Mouse (Mus musculus) embryonic stem cell, embryonic (primary cell): ENCODE data around the gene Stoml3.

Source experiments
- CTCF ChIA-PET, 4 experiments: fragments of 300-600 bp in 2 of 4; fragments of 350-600 bp in 2 of 4; sonication (Branson Sonifier 250); formaldehyde crosslinking; loops; one replicate each; lab custom pipeline; 2022; ENCODE audit warnings: inconsistent platforms in 2 of 4; lab: Charles Lee
- POLR2A ChIA-PET, 4 experiments: fragments of 300-600 bp in 2 of 4; fragments of 350-600 bp in 2 of 4; sonication (Branson Sonifier 250); formaldehyde crosslinking; loops; one replicate each; lab custom pipeline; 2022; ENCODE audit warnings: antibody characterized with exemption in 4 of 4, inconsistent platforms in 1 of 4; lab: Charles Lee

Gene Stoml3

DNA sequence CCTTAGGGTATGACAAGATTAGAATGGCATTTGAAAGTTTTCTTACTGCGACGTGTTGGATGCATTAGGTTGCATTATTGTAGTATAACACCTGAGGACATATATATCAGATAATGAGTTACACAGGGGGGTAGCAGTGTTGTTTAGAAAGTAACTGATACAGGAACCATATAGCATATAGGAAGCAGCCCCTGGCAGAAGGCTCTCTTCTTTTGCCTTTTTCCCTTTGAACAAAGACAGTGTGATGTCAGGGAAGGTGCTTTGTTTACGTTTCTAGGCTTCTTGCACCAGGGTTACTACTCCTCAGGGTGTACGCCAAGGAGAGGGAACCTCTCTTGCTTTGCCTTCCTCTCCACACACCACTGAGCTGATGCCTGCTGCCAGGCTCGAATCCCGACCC, at the start of gene Stoml3:
Gene Stoml3 (plus strand): TSS at position 301 of the 400 bp plus-strand sequence.
- ChIA-PET CTCF (no interaction called here), POLR2A (no interaction called here)

DNA sequence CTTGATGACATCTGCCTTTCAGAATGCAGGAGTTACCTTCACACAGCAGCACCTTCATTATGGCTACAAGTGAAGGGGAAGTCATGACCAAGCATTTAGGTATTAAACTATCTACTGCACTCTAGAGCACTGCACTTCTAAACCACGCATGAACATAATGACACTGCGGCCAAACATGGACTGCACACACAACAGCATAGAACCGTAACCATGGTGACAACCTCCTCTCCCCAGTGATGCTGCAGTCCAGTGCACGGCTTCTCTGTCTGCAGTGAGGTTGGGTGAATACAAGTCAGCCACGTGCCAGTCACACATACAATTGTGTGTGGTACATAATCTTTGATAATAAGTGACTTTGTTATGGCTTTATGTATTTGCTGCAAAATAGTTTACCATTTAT, 42.9 kb upstream of the Stoml3 start:
- POLR2A ChIA-PET = no interaction called here
- CTCF ChIA-PET = no interaction called here

DNA sequence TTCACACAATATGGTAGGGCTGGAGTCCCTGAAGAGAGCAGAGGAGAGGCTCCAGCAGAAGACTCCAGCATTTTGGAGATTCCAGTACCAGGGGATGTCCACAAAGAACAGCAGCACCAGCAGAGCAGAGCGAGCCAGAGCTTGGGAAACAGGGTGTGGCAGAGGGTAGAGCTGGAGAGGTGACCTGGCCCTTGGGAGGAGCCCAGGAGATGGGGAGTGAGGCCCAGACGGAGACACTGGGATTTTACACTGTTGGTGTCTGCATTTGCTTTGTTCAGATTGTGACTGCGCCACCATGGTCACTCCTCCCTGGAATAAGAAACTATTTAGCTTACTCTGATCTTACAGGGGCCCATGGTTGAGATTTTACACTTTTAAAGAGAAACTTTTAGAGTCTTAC, 41.7 kb upstream of the Stoml3 start:
- ChIA-PET CTCF (interaction anchor here in 1 of 4 experiments (0.5 kb wide), 1 partner anchor 75 kb away, joined by 4 read pairs; no protein-coding TSS in a partner anchor), POLR2A (interaction anchor here in 2 of 4 experiments (1.4 to 1.7 kb wide), 2 partner anchors 16 to 17 kb away, joined by 3 to 4 read pairs; partner anchors contain the start of genes Proser1 (in 2 of the 2) and Nhlrc3 (in 1 of the 2))

DNA sequence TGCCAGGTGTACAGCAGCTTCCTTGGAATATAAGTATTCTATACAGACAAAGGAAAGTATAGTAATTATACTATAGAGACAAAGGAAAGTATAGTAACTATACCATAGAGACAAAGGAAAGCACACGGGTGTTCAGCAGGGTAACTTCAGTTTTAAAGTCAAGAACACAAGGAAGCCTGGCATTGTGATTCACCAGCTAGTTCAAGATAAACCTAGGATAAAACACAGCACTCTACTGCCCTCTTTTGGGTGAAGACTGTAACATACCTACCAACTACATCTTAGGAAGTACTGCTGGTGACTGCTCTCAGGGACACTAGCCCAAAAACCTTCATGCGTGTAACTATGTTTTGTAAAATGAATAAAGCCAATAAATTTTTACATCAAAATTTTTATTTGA, 40.2 kb upstream of the Stoml3 start:
- CTCF ChIA-PET = interaction anchor here (0.5 to 1.9 kb wide), 22 partner anchors 9 to 611 kb away, joined by 3 to 11 read pairs (median 3); partner anchors contain the start of genes Lhfp (in 1 of the 4) and Proser1 (in 1 of the 4)

DNA sequence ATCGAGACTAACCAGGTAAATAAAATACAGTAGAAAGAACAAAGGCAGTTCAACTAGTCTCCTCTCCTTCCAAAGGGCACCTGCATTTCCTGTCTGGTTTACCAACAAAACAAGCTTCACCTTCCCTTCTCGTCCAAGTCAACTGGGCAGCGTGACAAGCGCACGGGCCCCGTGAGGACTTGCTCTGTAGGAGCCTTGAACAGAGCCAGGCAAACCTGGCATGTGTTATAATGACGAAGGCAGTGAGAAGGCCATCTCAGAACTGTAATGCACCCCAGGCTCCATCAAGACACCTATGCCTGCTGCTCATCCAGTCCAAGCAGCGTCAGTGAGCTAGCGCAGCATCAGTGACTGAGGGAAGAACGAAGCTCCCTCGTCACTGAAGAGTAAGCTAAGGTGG, 37.8 kb upstream of the Stoml3 start:
- ChIA-PET POLR2A (interaction anchor here in 2 of 4 experiments (0.6 to 6.2 kb wide), 5 partner anchors 9 to 16 kb away, joined by 3 to 56 read pairs (median 4); partner anchors contain the start of genes Nhlrc3 (in 1 of the 2) and Proser1 (in 1 of the 2)), CTCF (interaction anchor here in 1 of 4 experiments (0.6 kb wide), 1 partner anchor 86 kb away, joined by 4 read pairs; no protein-coding TSS in a partner anchor)

More for the DNA sequence above, 40.2 kb upstream of the Stoml3 start:
- POLR2A ChIA-PET = interaction anchor here in 2 of 4 experiments (1.3 to 1.7 kb wide), 2 partner anchors 9 to 16 kb away, joined by 3 read pairs; partner anchors contain the start of gene Proser1 (in 1 of the 2)

DNA sequence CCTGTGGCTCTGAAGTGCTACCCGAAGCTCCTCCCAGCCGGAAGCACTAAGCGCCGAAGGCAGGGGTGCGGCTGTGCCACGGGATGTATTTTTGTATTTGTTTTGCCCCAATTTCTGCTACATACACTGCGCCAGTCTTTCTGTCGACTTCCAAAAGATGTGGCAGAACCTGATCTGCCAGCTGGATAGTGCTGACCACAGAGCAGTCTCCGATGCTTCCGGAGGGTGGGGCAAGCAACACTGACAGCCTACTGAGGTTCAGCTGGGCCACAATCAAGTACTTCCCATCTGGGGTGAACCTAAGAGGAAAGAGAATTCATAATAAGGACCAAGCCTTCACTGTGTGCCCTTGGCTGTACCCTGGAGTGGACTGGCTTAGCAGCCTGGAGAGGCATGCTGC, 36.1 kb upstream of the Stoml3 start:
- ChIA-PET CTCF (interaction anchor here in 2 of 4 experiments (0.6 to 1.3 kb wide), 2 partner anchors 81 to 423 kb away, joined by 3 read pairs; no protein-coding TSS in a partner anchor), POLR2A (interaction anchor here in 3 of 4 experiments (0.9 to 6.2 kb wide), 4 partner anchors 10 to 14 kb away, joined by 3 to 56 read pairs (median 8); partner anchors contain the start of genes Nhlrc3 (in 2 of the 3) and Proser1 (in 2 of the 3))

DNA sequence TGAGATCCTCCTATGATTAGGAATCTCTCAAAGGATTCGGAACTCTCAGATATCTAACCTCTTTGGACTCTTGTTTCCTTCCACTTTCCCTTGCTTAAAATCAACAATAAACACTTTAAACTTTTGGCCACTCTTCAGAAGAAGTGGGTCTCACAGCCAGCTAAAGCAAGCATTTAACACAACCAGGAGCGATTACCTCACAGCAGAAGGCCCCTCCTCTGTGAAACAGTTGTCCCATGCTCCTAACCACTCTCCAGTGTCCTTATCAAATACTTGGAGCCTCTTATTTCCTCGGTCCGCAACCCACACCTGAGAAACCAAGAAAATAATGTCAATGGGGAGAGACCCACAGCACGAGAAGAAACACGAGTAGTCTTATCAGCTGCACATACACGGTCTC, 35.1 kb upstream of the Stoml3 start:
- ChIA-PET POLR2A (interaction anchor here in 2 of 4 experiments (2.0 to 6.2 kb wide), 3 partner anchors 10 to 13 kb away, joined by 6 to 56 read pairs (median 9); partner anchors contain the start of genes Nhlrc3 (in 2 of the 2) and Proser1 (in 2 of the 2)), CTCF (interaction anchor here in 1 of 4 experiments (0.6 kb wide), 1 partner anchor 10 kb away, joined by 3 read pairs; the partner anchor contains the start of gene Proser1)

DNA sequence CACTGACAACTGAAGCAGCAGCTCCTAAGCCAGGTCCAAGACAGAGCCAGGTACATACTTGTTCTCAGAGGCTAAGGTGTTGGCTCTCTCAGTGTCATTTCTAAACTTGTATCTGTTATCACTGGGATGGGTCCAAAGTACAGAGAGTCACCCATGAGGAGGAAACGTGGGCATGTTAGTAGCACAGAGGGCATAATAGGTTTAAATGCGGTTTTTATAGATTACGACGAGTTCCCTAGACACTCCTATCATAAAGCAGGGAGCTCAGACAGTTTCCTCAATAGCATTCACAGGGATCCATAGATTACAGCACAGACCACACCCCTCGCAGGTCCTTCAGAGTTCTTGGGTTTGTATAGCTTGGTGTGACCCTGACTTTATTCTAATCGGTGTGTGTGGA, 34.4 kb upstream of the Stoml3 start:
- CTCF ChIA-PET = interaction anchor here in 1 of 4 experiments (0.6 to 1.7 kb wide), 2 partner anchors 10 to 21 kb away, joined by 3 read pairs; partner anchors contain the start of gene Proser1
- POLR2A ChIA-PET = interaction anchor here in 3 of 4 experiments (0.9 to 6.2 kb wide), 6 partner anchors 9 to 432 kb away, joined by 3 to 56 read pairs (median 4); partner anchors contain the start of genes Nhlrc3 (in 2 of the 3) and Proser1 (in 2 of the 3)

DNA sequence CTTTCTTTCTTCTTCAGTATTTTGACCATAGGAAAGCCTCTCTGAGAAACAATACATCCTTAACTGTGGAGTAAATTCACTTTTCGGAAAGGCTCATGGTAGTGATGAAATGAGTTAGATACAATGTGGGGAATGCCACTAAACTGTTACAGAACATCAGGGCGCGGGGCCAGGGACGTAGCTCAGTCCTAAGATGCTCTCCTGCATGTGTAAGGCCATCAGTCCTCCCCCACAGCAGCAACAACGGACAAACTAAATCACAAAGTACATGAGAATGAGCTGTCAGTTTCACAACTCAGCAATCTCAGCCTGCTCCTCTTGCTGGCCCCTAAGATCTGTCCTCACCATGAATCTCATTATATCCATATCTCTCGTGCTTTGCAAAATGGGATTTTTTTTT, 33.9 kb upstream of the Stoml3 start:
- ChIA-PET POLR2A (interaction anchor here in 3 of 4 experiments (0.9 to 6.2 kb wide), 6 partner anchors 9 to 433 kb away, joined by 3 to 56 read pairs (median 4); partner anchors contain the start of genes Nhlrc3 (in 2 of the 3) and Proser1 (in 2 of the 3)), CTCF (interaction anchor here in 1 of 4 experiments (0.7 to 1.7 kb wide), 4 partner anchors 20 to 712 kb away, joined by 3 to 4 read pairs (median 3); no protein-coding TSS in a partner anchor)

DNA sequence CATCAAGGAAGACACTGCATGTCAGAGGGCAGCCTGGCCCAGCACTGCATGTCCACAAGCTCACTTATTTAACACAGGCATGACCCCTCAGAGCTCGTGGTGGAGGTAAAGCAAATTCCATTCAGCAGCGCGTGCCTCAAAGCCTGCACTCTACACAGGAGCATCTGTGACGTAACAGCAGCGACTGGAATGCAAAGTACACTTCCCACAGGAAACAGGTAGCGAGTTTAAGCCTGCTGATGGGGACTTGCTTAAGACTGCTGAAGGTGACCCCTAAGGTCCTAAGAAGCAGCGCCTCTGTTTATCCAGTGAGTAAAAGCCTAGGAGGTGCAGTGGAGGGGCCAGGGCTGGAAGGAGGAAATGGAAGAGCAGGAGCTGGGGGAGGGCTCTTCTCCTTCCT, 33.5 kb upstream of the Stoml3 start:
- CTCF ChIA-PET = interaction anchor here in 1 of 4 experiments (0.7 to 1.7 kb wide), 4 partner anchors 20 to 712 kb away, joined by 3 to 4 read pairs (median 3); no protein-coding TSS in a partner anchor
- POLR2A ChIA-PET = interaction anchor here in 3 of 4 experiments (0.9 to 6.2 kb wide), 8 partner anchors 8 to 433 kb away, joined by 3 to 56 read pairs (median 4); partner anchors contain the start of genes Nhlrc3 (in 2 of the 3) and Proser1 (in 2 of the 3)

DNA sequence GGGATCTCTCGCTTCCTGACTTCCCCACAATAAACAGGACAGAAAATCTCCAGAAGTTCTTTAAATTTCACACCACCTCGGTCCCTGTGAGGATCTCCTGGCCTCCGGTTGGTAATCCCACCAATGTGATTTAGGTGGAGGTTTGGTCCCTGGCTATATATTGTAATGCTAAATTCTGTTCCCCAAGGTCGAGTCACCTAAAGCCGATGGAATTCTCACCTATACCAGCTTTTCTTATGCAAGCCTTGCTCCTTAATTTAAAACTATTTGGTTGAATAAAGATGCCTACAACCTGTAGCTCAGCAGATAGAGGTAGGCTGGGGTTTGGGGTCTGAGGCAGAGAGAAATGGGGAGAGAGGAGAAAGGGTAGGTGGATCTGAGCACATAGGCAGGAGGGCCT, 30.7 kb upstream of the Stoml3 start:
- CTCF ChIA-PET = interaction anchor here in 3 of 4 experiments (0.8 to 1.5 kb wide), 3 partner anchors 9 to 429 kb away, joined by 3 to 4 read pairs (median 4); no protein-coding TSS in a partner anchor
- POLR2A ChIA-PET = interaction anchor here in 2 of 4 experiments (0.9 to 1.8 kb wide), 6 partner anchors 8 to 16 kb away, joined by 3 to 8 read pairs (median 4); no protein-coding TSS in a partner anchor

DNA sequence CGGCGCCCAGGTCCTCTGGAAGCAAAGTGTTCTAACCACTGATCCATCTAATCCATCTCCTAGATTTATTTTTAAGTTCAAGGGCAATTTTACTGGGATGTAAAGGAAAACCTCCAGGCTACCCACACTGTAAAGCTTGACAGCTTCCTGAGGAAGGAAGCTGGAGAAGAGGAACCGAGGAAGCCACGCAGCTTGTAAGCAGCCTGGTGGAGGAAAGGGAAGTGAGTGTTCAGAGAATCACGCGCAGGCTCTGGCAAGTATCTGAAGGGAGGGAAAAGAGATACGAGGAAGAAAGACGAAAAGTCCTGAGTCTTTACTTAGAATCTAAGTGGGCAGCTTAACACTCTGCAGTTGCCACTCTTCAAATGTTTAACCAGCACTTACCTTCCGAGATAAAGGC, 28.3 kb upstream of the Stoml3 start:
- POLR2A ChIA-PET = interaction anchor here in 3 of 4 experiments (0.6 to 1.4 kb wide), 4 partner anchors 9 to 409 kb away, joined by 3 to 7 read pairs (median 4); no protein-coding TSS in a partner anchor
- CTCF ChIA-PET = interaction anchor here in 2 of 4 experiments (0.5 to 0.9 kb wide), 2 partner anchors 13 to 431 kb away, joined by 3 to 4 read pairs; no protein-coding TSS in a partner anchor

DNA sequence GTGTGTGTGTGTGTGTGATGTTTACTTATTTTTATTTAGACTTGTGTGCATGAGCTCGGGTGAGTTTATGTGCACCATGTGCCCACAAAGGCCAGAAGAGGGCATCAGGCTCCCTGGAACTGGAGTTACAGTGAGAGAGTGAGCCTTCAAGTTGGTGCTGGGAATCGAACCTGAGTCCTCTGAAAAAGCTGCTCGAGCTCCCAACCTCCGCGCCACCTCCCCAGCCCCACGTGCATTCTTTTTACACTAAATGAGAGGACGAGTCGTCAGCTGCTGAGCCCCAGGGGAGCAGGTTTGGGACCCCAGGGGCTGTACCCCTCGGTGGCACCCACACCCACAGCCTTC, 25.8 kb upstream of the Stoml3 start:
- ChIA-PET POLR2A (interaction anchor here (0.5 to 6.3 kb wide), 15 partner anchors 8 to 634 kb away, joined by 3 to 56 read pairs (median 4); partner anchors contain the start of genes Frem2 (in 1 of the 4) and Lhfp (in 1 of the 4)), CTCF (interaction anchor here in 3 of 4 experiments (0.6 to 1.0 kb wide), 7 partner anchors 28 to 656 kb away, joined by 3 to 5 read pairs (median 3); partner anchors contain the start of gene Frem2 (in 1 of the 3))

DNA sequence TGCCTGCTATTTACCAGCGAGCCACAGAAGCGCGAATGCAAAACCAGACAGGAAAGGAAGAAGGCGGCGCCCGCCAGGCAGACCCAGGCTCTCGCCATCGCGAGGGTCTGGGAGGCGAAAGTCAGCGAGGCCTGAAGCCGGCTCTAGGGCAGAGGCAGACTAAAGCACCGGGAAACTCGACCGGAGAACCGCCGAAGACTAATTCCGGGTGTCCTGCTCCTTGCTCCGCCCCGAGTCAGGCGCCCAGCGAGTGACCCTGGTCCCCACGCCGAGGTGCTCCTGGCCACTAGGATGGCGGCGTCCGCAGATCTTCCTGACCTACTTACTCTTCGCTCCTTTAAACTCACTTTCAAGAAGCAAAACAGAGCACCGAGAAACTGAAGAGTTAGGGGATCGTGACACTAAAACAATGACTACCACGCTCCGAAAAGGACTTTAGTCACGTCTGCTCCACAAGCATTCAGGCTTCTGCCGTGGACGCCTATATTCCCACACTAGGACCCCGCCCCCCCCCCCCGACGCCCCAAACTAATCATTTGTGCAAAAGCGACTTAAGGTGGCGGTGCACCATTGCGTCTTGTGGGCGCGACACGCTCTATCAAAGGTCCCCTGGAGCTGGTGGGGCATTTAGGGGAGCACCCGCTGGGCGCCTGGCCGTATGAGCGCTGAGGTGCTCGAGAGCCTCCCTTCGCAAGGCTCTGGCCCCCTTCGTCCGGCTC, 25.2 kb upstream of the Stoml3 start, which contains the start of the genes Nhlrc3 and Proser1:
Gene Nhlrc3 (minus strand): TSS at position 287 of the 719 bp plus-strand sequence.
Gene Proser1 (plus strand): TSS at position 621 of the 719 bp plus-strand sequence.
- ChIA-PET CTCF (interaction anchor here (0.6 to 1.1 kb wide), 12 partner anchors 9 to 655 kb away, joined by 3 to 6 read pairs (median 3); partner anchors contain the start of gene Frem2 (in 1 of the 4)), POLR2A (interaction anchor here (0.5 to 6.3 kb wide), 32 partner anchors 9 to 1466 kb away, joined by 3 to 56 read pairs (median 3); partner anchors contain the start of genes Frem2 (in 1 of the 4) and Lhfp (in 1 of the 4))

DNA sequence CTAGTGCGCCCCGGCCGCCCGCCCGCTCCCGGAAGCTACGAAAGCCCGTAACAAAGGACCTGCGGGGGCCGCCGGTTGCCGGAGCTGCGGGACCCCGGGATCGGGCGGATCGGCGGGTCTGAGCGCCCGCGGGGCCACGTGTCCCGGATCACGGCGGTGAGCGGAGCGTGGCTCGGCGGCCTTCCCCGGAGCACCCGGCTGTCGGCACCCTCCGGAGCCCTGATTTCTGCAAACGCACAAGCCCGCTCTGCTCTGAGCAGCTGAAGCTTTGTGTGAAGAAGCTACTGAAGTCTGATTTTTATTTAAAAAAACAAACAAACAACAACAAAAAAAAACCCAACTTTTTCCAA, 24.7 kb upstream of the Stoml3 start:
- ChIA-PET CTCF (interaction anchor here in 2 of 4 experiments (0.6 to 1.1 kb wide), 6 partner anchors 9 to 435 kb away, joined by 3 to 6 read pairs (median 3); partner anchors contain the start of gene Frem2 (in 1 of the 2)), POLR2A (interaction anchor here (0.6 to 6.3 kb wide), 22 partner anchors 9 to 1466 kb away, joined by 3 to 56 read pairs (median 3); no protein-coding TSS in a partner anchor)

DNA sequence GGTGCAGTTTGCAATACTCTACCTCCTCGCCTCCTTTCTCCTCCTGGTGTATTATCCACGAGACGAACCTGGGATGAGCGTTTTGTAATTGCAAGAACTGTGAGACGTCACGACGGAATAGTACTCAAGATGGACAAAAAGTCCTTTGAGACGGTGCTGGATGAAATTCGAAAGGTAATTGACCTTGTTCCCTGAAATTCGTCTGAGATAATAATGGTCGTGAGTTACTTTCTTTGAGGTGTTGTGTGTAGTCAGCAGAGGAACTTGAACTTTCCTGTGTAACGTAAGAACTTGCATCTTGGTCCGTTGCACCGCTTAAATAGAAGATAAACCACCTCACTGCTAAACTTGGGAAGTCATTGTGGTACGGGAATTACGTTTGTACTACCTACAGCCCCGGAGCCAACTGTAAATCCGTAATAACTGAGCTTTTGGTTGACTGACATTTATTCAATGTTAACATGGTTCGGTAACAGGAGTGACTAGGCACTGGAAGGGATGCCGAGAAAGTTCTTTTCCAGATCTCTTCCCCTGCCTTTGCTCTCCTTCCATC, 24.2 kb upstream of the Stoml3 start:
- CTCF ChIA-PET = interaction anchor here in 2 of 4 experiments (0.9 to 1.1 kb wide), 4 partner anchors 9 to 435 kb away, joined by 3 to 4 read pairs (median 3); no protein-coding TSS in a partner anchor
- POLR2A ChIA-PET = interaction anchor here (0.7 to 6.3 kb wide), 19 partner anchors 8 to 1971 kb away, joined by 3 to 56 read pairs (median 4); no protein-coding TSS in a partner anchor

DNA sequence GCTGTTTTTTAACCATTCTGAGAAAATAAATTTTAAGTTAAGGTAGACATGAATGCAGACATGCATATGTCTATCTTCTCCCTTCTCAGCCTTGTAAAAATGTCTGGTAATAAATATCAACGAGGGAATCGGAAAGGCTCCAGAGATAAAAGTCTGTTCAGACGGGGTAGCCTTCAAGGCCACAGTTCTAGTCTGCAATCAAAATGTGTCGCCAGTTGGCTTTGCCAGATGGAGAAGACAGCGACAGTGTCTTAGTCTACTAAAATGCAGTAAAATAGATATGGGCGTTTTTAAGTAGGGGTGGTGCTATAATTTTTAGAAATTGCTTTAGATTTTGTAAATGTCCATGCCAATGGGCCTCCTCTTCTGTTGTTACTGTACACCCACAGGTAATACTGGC, 23.1 kb upstream of the Stoml3 start:
- POLR2A ChIA-PET = interaction anchor here in 3 of 4 experiments (0.6 to 6.3 kb wide), 10 partner anchors 8 to 1197 kb away, joined by 3 to 56 read pairs (median 4); partner anchors contain the start of gene Foxo1 (in 1 of the 3)
- CTCF ChIA-PET = interaction anchor here in 1 of 4 experiments (0.5 kb wide), 1 partner anchor 1207 kb away, joined by 5 read pairs; no protein-coding TSS in a partner anchor
